ENCODE assay signal across 8 mouse cellular contexts in the genomic region with DNA sequence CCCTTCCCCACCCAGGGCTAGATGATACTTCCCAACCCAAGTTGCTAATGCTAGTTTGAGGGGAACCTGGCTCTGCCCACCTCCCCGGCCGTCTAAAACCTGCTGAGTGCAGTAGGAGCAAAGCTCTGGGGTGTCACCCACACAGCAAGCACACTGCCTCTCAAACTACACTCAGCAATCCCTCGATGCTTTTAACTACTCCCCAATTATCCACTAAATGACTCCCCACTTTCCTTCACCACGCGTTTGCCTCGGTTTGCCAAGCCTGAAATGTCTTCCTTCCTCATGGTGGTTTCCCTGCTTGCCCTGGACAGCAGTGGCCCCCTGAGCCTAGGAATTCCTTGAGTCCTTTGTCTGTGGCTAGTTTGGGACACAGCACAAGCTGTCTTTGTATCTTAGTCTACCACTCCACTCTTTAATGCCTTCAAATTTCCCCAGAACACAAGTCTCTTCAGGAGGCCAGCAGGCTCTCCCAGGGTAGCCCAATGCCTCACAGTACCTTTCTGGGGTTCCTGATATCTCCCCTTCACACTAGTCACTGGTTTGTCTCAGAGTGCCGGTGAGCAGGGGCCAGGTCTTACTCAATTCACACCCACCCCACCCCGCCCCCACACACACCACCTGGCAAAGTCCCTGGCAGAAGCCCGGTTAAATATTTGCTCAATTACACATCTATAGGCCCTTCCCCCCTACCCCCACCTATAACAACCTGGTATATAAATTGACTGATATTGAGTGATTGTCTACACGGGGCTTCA. TPM values are rescaled to one million over a fixed set of nuclear protein-coding genes. Genes with fewer than 3 reads are reported as not detected.
DNase-seq lines count a peak whose midpoint lies in the region; ATAC-seq and TF ChIP-seq lines count a peak whose summit lies in the region.

No protein-coding gene starts in this region.

- H3K4me1 ChIP-seq in kidney, embryonic 16.5 days (ENCODE audit: insufficient read depth, low read length), result peaks cover 64% of the 10 kb centered on the region
- H3K4me1 ChIP-seq in bone marrow macrophage, adult 2 months (ENCODE audit: control insufficient read depth, insufficient read depth, low read length), result peaks cover 45% of the 10 kb centered on the region
- H3K4me1 ChIP-seq in hindbrain, embryonic 12.5 days, result peaks cover 44% of the 10 kb centered on the region
- H3K4me1 ChIP-seq in midbrain, embryonic 14.5 days (ENCODE audit: control insufficient read depth, insufficient read depth, low read length), result peaks cover 21% of the 10 kb centered on the region

- H3K36me3 ChIP-seq in kidney, embryonic 16.5 days (ENCODE audit: insufficient read depth, low read length), result no peaks in the 10 kb centered on the region
- no peaks in the 10 kb centered on the region for H3K36me3 ChIP-seq in hindbrain, embryonic 12.5 days
- no peaks in the 10 kb centered on the region for H3K36me3 ChIP-seq in midbrain, embryonic 14.5 days (ENCODE audit: control insufficient read depth, insufficient read depth, low read length)

- peak overlapping the region; percentile 98 for H3K27ac ChIP-seq in kidney, embryonic 16.5 days (ENCODE audit: low read length)
- H3K27ac ChIP-seq in bone marrow macrophage, adult 2 months (ENCODE audit: insufficient read depth, low read depth, low read length), result peak overlapping the region; percentile 85
- H3K27ac ChIP-seq in hindbrain, embryonic 12.5 days, result no peak overlapping the region
- H3K27ac ChIP-seq in midbrain, embryonic 14.5 days (replicated peaks; ENCODE audit: low read depth, low read length), result no peak overlapping the region

- TF ChIP-seq POLR2A in bone marrow macrophage, adult 2 months (IDR thresholded peaks at IDR 0.05; ENCODE audit: borderline replicate concordance, low read depth, low read length), result no peak

- no peaks in the 10 kb centered on the region for H3K27me3 ChIP-seq in kidney, embryonic 16.5 days (ENCODE audit: insufficient read depth, low read length)
- no peaks in the 10 kb centered on the region for H3K27me3 ChIP-seq in hindbrain, embryonic 12.5 days
- 0 out of 2 replicates have a peak, but pooled peaks cover 2% of the 10 kb centered on the region for H3K27me3 ChIP-seq in midbrain, embryonic 14.5 days (ENCODE audit: control insufficient read depth, insufficient read depth, low read length)

- no peak for DNase-seq in kidney, adult 9 months
- no peak for DNase-seq in midbrain, embryonic 14.5 days
- DNase-seq in layer of hippocampus, adult 9-10 months (ENCODE audit: low spot score), result no peak
- DNase-seq in spleen, postnatal 36 days (ENCODE audit: low spot score in 2 of 2), result no peak
- no peak for DNase-seq in adrenal gland, postnatal 25 days

- H3K4me2 ChIP-seq in kidney, embryonic 16.5 days (replicated peaks; ENCODE audit: low read depth, low read length), result peak overlapping the region; percentile 82
- H3K4me2 ChIP-seq in hindbrain, embryonic 12.5 days (replicated peaks), result peak overlapping the region; percentile 96
- peak overlapping the region; percentile 94 for H3K4me2 ChIP-seq in midbrain, embryonic 14.5 days (ENCODE audit: low read length)

- H3K4me3 ChIP-seq in kidney, embryonic 16.5 days (ENCODE audit: low read length), result peak overlapping the region; percentile 97
- H3K4me3 ChIP-seq in bone marrow macrophage, adult 2 months (ENCODE audit: insufficient read depth, low read length), result peak overlapping the region; percentile 90
- H3K4me3 ChIP-seq in hindbrain, embryonic 12.5 days, result peak overlapping the region; percentile 74; the same call in 1 of the 2 replicates
- H3K4me3 ChIP-seq in midbrain, embryonic 14.5 days (replicated peaks; ENCODE audit: low read depth, low read length), result peak overlapping the region; percentile 13

- WGBS in kidney, embryonic 16.5 days, result 7% methylated on average over 10 of the region's 10 CpGs
- 13% methylated on average over 10 of the region's 10 CpGs for WGBS in hindbrain, embryonic 12.5 days
- 13% methylated on average over 10 of the region's 10 CpGs for WGBS in midbrain, embryonic 14.5 days

- peak overlapping the region; percentile 93 for H3K9ac ChIP-seq in kidney, embryonic 16.5 days (replicated peaks; ENCODE audit: low read length)
- peak overlapping the region; percentile 43 for H3K9ac ChIP-seq in hindbrain, embryonic 12.5 days
- H3K9ac ChIP-seq in midbrain, embryonic 14.5 days (replicated peaks; ENCODE audit: low read length), result peak overlapping the region; percentile 29; the same call in 1 of the 2 replicates

- ATAC-seq in kidney, embryonic 16.5 days (ENCODE audit: low FRiP score, low TSS enrichment), result no peak
- no peak for ATAC-seq in hindbrain, embryonic 12.5 days (ENCODE audit: low FRiP score)
- no peak for ATAC-seq in midbrain, embryonic 14.5 days (ENCODE audit: low FRiP score, low TSS enrichment)

- no peak for TF ChIP-seq CTCF in bone marrow macrophage, adult 2 months (IDR thresholded peaks at IDR 0.05; ENCODE audit: low read depth, low read length)

- no peaks in the 10 kb centered on the region for H3K9me3 ChIP-seq in kidney, embryonic 16.5 days (ENCODE audit: low read length)
- H3K9me3 ChIP-seq in hindbrain, embryonic 12.5 days (replicated peaks), result no peaks in the 10 kb centered on the region
- no peaks in the 10 kb centered on the region for H3K9me3 ChIP-seq in midbrain, embryonic 14.5 days (ENCODE audit: control insufficient read depth, low read length)

RNA-seq across cellular contexts. Expression of a gene that starts 2.3 kb away (rescaled TPM):
- polyA plus RNA-seq in kidney, embryonic 16.5 days (2015; fragmentation: Nextera tagmentation; extraction: Ambion mirVana), result 55.4 and 64.5 TPM in 2 replicates
- polyA plus RNA-seq in bone marrow macrophage, adult 2 months (2012; ENCODE audit: insufficient read depth, insufficient read length, missing spikeins), result 170 and 194 TPM in 2 replicates
- polyA plus RNA-seq in hindbrain, embryonic 12.5 days (2016; fragmentation: Nextera tagmentation; extraction: Ambion mirVana), result 32.0 and 33.5 TPM in 2 replicates
- polyA plus RNA-seq in midbrain, embryonic 14.5 days (2014; fragmentation: Nextera tagmentation; extraction: Ambion mirVana), result 7.3 and 14.8 TPM in 2 replicates
- total RNA-seq in adrenal gland, postnatal 25 days (2021), result 325 and 352 TPM in 2 replicates

Comparison
In these comparisons a context has a peak if more than half of its experiments do, and no peak if none do; other contexts are left out.
1. H3K27ac ChIP-seq: peak in kidney, embryonic 16.5 days (single experiment) and bone marrow macrophage, adult 2 months (single experiment); none in hindbrain, embryonic 12.5 days (single experiment) and midbrain, embryonic 14.5 days (single experiment).
2. H3K4me3 ChIP-seq: peak in every context shown above with its lines; median percentile 97 in kidney, embryonic 16.5 days; 90 in bone marrow macrophage, adult 2 months; 74 in hindbrain, embryonic 12.5 days; 13 in midbrain, embryonic 14.5 days.
3. H3K9ac ChIP-seq: peak in every context shown above with its lines; median percentile 93 in kidney, embryonic 16.5 days; 43 in hindbrain, embryonic 12.5 days; 29 in midbrain, embryonic 14.5 days.
4. Peak in every context shown above with its lines, with median percentiles within 50 percentile points of each other: H3K4me2 ChIP-seq.